Mouse (Mus musculus) lung, adult 2 months (tissue): ENCODE measurements at regions not wholly inside any gene's neighbourhood (a gene's known extent, or its start where the extent isn't known, plus 50 kb on each side); places are given as distances from the start of the nearest gene placed in this dataset.
A peak's percentile ranks its signal among the peaks of the same experiment; 100 is the strongest.

Experiments
- DNase-seq: peaks from one replicate; pipeline ENCODE4 v3.0.0; 2022
- H3K4me1 ChIP-seq: fragments of 200-500 bp; 2 replicates; pipeline ENCODE4 v1.6.1; 2011; ENCODE audit warnings: low read length; ENCODE audit not compliant: control insufficient read depth, insufficient read depth
- H3K4me3 ChIP-seq: fragments of 200-500 bp; replicated peaks from 2 replicates; pipeline ENCODE3; 2011; ENCODE audit warnings: low read depth, mild to moderate bottlenecking, control low read depth, low read length; ENCODE audit errors: extremely low read depth
- CTCF ChIP-seq: fragments of 200-500 bp; IDR thresholded peaks from 2 replicates; pipeline ENCODE4 v1.5.1; 2011; ENCODE audit warnings: mild to moderate bottlenecking, low read length, control low read depth; ENCODE audit not compliant: insufficient read depth
- POLR2A ChIP-seq: fragments of 200-500 bp; IDR thresholded peaks from 2 replicates; pipeline ENCODE4 v1.6.1; 2011; ENCODE audit warnings: low read depth, mild to moderate bottlenecking, control low read depth, low read length, borderline replicate concordance; ENCODE audit errors: extremely low read depth
- WGBS: fragments of 180-500 bp; shearing (Covaris S2); methylation state at CpG from one replicate; pipeline ENCODE4 v1.1.7; 2018; 5-methylcytosine and 5-hydroxymethylcytosine counted together

DNA sequence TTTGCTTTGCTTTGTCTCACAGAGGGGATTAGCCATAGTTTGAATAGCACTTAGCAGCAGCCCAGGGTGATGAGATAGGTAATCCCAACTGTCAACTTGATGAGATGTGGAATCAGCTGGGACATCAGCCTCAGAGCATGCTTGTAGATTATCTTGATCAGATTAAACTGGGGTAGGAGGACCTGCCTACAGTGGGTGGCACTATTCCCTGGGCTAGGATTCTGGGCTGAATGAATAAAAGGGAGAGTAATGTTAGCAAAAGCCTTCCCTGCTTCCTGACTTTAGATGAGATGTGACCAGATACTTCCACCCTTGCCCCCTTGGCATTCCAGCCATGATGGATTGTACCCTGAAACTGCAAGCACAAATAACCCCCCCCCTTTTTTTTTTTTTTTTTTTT is 198.0 kb upstream of the Klf3 start:
- Histone ChIP-seq H3K4me3 (no peak overlapping the region), H3K4me1 (peaks cover 4% of the 10 kb centered on the region; the same call in 1 of the 2 replicates)
- TF ChIP-seq POLR2A: no peak
- TF ChIP-seq CTCF: no peak
- no peak for DNase-seq

DNA sequence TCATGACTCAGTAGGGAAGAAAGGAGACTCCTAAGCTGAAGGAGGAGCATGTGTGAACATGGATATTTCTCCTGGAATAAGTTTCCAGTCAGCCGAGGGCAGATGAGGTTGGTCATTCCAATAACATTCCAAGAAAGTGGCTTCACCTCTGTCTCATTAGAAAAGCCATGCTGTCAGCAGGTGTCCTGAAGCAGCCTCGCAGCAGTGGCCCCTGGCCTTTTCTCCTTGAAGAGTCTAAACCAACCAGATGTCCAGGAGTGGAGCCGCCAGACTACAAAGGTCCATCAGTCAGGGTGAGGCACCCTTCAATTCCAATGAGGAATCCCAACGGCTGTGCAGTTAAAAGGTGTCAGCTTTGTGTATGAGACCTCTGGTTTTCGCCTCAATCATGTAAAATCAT is 197.2 kb upstream of the Klf3 start:
- H3K4me1 ChIP-seq: peaks cover 3% of the 10 kb centered on the region
- no peak for DNase-seq
- no peak overlapping the region for H3K4me3 ChIP-seq
- WGBS: 77% methylated on average over 5 of the region's 5 CpGs
- TF ChIP-seq POLR2A (no peak), CTCF (no peak)

DNA sequence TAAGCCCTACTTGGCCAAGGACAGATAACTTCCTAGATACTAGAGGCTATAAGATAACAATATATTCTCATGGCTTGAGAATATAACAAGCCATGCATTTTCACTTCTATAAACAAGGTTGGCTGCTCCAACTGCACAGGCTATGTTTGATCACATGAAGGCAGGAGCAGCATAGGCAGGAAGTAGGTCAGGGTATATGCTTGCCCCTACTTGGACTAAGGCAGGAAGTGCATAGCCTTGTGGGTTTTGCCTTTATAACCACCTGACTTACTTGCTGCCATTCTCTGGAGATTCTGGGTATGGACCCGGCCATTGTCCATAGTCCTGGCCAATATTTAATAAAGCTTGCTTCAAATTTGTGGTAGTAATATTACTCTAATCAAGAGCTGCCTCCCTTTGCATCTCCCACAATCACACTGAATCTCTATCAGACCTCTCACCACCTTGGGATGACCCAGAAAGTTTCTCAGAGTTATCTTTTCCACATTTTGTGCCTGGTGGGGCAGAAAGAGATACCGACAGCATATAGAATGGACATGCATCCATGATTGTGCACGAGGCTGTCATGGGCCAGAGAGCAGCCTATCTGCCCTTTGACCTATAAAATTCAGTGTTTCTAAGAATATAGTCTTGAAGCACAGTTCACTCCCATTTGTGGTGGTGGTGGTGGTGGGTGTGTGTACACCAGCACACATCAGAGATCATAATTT is 193.7 kb upstream of the Klf3 start:
- WGBS: 89% methylated on average over 3 of the region's 3 CpGs
- TF ChIP-seq CTCF (no peak), POLR2A (no peak)
- H3K4me1 ChIP-seq: peaks cover 3% of the 10 kb centered on the region
- no peak overlapping the region for H3K4me3 ChIP-seq
- no peak for DNase-seq

DNA sequence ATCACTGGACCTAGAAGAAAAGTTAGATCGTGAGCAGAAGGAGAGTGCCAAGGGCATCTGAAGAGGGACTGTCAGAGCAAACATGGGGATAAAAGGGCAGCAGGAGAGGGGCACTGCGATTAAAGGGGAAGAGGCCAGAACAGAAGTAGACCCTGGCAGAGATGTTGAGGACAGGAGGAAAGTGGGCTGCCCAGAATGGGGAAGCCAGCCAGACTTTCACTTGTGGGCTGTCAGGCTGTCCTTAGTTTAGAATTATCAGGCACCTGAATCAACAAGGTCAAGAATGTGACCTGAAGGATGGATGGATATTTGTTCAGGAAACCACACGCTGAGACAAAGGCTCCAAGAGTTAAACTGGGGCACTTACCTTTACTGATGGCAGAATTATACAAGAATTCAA is 193.0 kb upstream of the Klf3 start:
- DNase-seq: no peak
- H3K4me1 ChIP-seq: peaks cover 3% of the 10 kb centered on the region
- H3K4me3 ChIP-seq: no peak overlapping the region
- 26% methylated on average over 3 of the region's 3 CpGs for WGBS
- TF ChIP-seq POLR2A (no peak), CTCF (no peak)

DNA sequence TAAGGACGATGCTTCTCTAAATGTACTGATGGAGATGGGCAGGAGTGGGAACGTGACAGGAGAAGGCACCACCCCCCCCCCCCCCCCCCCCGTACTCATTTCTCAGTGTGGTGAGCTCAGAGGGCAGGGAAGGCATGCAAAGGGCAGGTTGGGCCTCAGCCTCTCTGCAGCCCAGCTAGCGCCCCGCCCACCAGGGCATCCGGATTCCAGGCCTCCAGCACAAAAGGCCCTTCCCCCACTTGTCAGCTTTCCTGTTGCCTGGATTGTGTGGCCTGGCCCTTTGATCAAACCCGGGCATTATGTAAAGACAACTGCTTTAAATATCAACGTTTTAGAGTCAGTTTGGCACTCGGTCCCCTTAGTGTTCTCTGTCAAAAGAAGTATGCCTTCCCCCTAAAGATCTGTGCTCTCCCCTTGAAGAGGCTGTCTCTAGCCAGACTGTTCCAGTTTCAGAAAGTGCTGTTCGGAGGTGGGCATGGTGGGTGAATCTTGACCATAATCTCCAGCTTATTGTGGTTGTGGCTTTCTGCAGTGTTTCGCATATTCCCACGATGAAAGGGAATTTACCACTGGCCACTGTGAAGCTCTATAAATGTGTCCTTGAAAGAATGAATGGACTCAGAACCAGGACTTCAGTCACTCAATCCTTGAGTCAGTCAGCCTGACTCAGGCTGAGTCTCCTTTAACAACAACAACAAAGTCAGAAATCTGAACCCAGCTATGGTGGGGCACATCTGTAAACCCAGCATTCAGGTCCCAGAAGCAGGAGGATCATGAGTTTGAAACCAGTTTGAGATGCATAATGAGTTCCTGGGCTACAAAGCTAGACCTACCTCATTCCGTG is 192.4 kb upstream of the Klf3 start:
- DNase-seq: peak; percentile 65
- peaks cover 3% of the 10 kb centered on the region for H3K4me1 ChIP-seq
- no peak overlapping the region for H3K4me3 ChIP-seq
- no peak for TF ChIP-seq POLR2A
- no peak for TF ChIP-seq CTCF
- 21% methylated on average over 13 of the region's 13 CpGs for WGBS

DNA sequence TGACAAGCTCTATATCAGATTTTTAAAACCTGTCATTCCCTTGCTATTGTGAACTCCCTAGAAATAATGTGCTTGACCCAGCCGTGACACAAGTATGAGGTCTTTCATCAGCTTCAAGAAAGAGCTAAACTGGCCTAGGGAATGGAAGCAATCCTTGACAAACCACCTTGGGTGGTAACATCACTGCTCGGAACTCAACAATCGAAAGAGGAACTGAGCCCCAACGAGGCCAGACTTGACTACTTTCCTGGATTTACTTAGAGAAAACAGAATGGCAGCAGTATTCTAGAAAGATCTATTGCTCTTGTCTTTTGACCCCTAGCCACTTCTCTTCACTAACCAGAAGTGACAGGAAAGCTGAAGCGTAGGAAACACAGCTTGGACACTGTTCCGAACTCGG is 191.2 kb upstream of the Klf3 start:
- H3K4me1 ChIP-seq: peaks cover 3% of the 10 kb centered on the region
- DNase-seq: no peak
- whole genome bisulfite sequencing: 88% methylated on average over 7 of the region's 7 CpGs
- TF ChIP-seq POLR2A (no peak), CTCF (no peak)
- H3K4me3 ChIP-seq: no peak overlapping the region

DNA sequence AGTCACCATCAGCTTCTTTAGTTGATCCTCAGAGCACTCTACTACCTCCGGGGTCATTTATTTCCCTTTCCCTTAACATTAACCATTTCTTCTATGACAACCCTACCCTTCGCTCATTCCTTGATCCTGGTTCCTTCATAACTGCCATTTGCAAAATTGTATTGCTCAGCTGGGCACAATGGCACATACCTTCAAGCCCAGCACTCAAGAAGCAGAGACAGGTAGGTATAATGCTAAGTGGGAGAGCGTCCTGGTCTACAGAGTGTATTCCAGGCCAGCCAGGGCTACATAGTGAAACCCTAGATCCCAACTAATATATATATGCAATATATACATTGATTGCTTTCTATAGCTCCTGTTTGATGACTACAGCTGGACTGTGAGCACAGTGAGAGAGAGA is 189.5 kb upstream of the Klf3 start:
- 93% methylated on average over 3 of the region's 3 CpGs for WGBS
- TF ChIP-seq POLR2A: no peak
- TF ChIP-seq CTCF: no peak
- no peak overlapping the region for H3K4me3 ChIP-seq
- no peak for DNase-seq
- peaks cover 3% of the 10 kb centered on the region for H3K4me1 ChIP-seq

DNA sequence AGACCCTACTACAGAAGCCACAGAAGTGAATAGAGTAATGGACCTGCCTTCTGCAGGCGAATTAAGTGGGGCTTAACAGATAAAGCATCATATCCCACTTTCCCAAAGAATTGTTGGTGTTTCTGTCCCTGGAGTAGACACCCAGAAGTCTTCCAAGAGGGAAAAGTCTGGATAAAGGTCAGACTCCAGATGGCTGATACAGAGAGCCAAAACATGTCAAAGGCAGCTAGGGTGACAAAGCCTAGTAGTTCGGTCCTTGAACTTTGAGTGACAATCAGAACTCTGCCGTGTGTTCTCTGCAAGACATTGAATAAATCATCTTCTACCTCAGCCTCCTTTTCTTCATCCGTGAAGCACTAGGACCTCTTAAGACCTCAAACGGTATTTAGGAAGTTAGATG is 185.1 kb upstream of the Klf3 start:
- 70% methylated on average over 5 of the region's 5 CpGs for WGBS
- no peak overlapping the region for H3K4me3 ChIP-seq
- no peak for DNase-seq
- TF ChIP-seq CTCF: no peak
- no peak for TF ChIP-seq POLR2A
- H3K4me1 ChIP-seq: no peaks in the 10 kb centered on the region

DNA sequence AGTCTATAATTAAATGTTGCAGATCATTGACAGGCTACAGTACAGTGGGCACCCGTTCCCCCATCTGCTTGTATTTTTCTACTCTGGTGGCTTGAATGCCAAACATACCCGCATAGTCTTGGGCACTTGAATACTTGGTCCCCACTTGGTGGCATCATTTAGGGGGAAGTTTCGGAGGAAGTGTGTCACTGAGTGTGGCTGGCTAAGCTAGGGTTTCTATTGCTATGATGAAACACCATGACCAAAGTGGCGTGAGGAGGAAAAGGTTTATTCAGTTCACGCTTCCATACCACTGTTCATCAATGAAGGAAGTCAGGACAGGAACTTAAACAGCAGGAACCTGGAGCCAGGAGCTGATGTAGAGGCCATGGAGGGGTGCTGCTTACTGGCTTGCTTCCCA is 183.4 kb upstream of the Klf3 start:
- Histone ChIP-seq H3K4me3 (no peak overlapping the region), H3K4me1 (no peaks in the 10 kb centered on the region)
- no peak for TF ChIP-seq POLR2A
- TF ChIP-seq CTCF: no peak
- 80% methylated on average over 5 of the region's 5 CpGs for WGBS
- DNase-seq: no peak

DNA sequence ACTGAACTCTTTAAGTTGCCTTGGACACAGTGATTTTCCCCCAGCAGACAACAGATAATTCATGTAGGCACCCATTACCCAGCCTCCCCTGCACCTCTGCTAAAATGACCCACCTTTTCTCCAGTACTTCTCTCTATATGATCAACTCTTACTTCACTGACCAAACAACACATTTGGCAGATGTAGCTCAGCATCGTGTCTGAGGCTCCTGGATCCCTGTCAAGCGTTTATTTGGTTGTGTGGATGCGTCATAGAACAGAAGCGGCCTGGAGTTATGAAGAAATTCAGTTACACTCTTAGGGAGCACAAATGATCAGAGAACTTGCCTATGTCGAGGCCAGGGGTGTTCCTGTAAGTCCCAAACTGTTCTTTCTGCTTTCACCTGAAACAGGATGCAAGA is 182.5 kb upstream of the Klf3 start:
- DNase-seq: no peak
- Histone ChIP-seq H3K4me3 (no peak overlapping the region), H3K4me1 (no peaks in the 10 kb centered on the region)
- TF ChIP-seq CTCF: no peak
- TF ChIP-seq POLR2A: no peak
- WGBS: 82% methylated on average over 5 of the region's 5 CpGs

DNA sequence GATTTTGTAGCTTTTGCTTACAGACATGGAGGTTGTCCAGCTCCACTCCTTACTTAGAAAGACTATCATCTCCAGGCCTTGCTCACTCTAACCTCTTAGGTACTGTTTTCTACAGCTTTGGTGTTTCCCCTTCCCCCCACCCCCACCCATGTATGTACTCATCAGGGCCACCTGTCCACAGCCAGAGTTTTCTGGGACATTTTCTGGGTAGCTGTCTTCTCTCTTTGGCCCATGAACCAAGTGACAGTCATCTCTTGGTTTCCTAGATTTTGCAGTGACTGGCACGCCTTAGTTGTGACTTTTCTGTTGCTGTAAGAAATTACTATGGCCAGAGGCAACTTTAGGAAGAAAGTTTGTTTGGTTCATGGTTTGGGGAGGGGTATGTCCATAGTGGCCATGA is 181.8 kb upstream of the Klf3 start:
- H3K4me3 ChIP-seq: no peak overlapping the region
- WGBS: 97% methylated on average over 1 of the region's 1 CpGs
- DNase-seq: no peak
- TF ChIP-seq POLR2A (no peak), CTCF (no peak)
- no peaks in the 10 kb centered on the region for H3K4me1 ChIP-seq
